Mouse (Mus musculus) lung, postnatal 0 days (tissue): ENCODE data around the gene Serping1. TPM values are rescaled to one million over a fixed set of nuclear protein-coding genes. Genes with fewer than 3 reads are reported as not detected.
A peak's percentile ranks its signal among the peaks of the same experiment; 100 is the strongest.
"Not testable (repeated sequence)": the region's sequence is repeated elsewhere in the genome, so short reads cannot be mapped to it uniquely, and the experiment has no call there.

Source experiments
- ATAC-seq: fragments of 200-750 bp; cut with Nextera tagmentation; 2 replicates; pipeline ENCODE4 v1.8.0; 2017; ENCODE audit warnings: moderate library complexity
- DNase-seq: peaks from one replicate; pipeline ENCODE4 v3.0.0-alpha.2; 2016; ENCODE audit warnings: low spot score
- H3K27ac ChIP-seq: fragments of 300-500 bp; sonication (generic); 2 replicates; pipeline ENCODE4 v1.5.1; 2014; ENCODE audit warnings: antibody characterized with exemption, mild to moderate bottlenecking, low read length, mixed read lengths
- H3K27me3 ChIP-seq: fragments of 300-500 bp; sonication (generic); replicated peaks from 2 replicates; pipeline ENCODE4 v1.6.1; 2014; ENCODE audit warnings: low read length, mixed read lengths; ENCODE audit not compliant: insufficient read depth
- H3K36me3 ChIP-seq: fragments of 300-500 bp; sonication (generic); 2 replicates; pipeline ENCODE4 v1.6.1; 2014; ENCODE audit warnings: low read length, mixed read lengths; ENCODE audit not compliant: insufficient read depth
- H3K4me1 ChIP-seq: fragments of 300-500 bp; sonication (generic); 2 replicates; pipeline ENCODE4 v1.6.1; 2014; ENCODE audit warnings: antibody characterized with exemption, low read depth, low read length, mixed read lengths; ENCODE audit not compliant: insufficient read depth
- H3K4me2 ChIP-seq: fragments of 300-500 bp; sonication (generic); replicated peaks from 2 replicates; pipeline ENCODE4 v1.6.1; 2014; ENCODE audit warnings: low read depth, mild to moderate bottlenecking, low read length, moderate library complexity, mixed read lengths
- H3K4me3 ChIP-seq: fragments of 300-500 bp; sonication (generic); 2 replicates; pipeline ENCODE4 v1.5.1; 2014; ENCODE audit warnings: low read depth, low read length
- H3K9ac ChIP-seq: fragments of 300-500 bp; sonication (generic); replicated peaks from 2 replicates; pipeline ENCODE4 v1.6.1; 2014; ENCODE audit warnings: low read depth, mild to moderate bottlenecking
- H3K9me3 ChIP-seq: fragments of 300-500 bp; sonication (generic); 2 replicates; pipeline ENCODE4 v1.6.1; 2016; ENCODE audit warnings: low read length, mixed read lengths
- CTCF ChIP-seq: IDR thresholded peaks from 2 replicates; pipeline ENCODE4 v1.5.1; 2016; ENCODE audit warnings: antibody characterized with exemption, mild to moderate bottlenecking
- EP300 ChIP-seq: IDR thresholded peaks from 2 replicates; pipeline ENCODE4 v1.6.1; 2016; ENCODE audit warnings: antibody characterized with exemption, mild to moderate bottlenecking, control low read depth
- WGBS: fragments of 180-500 bp; shearing (Covaris S2); extraction: QIAGEN DNeasy Blood & Tissue Kit; methylation state at CpG from one replicate; pipeline ENCODE4 v1.1.7; 2014; 5-methylcytosine and 5-hydroxymethylcytosine counted together
- polyA plus RNA-seq: library from polyadenylated mRNA; unstranded; fragments of >200 nt; fragmentation: Nextera tagmentation; extraction: Ambion mirVana; gene quantifications from 2 replicates; pipeline ENCODE4 v1.2.1, GENCODE M21; 2015

The Serping1 gene
- polyA plus RNA-seq, 1 experiment from 2014 or later: 283 TPM

GRCm38 (mm10) chr2:84734919-84735318, 40.3 kb downstream of the Serping1 start:
- TF ChIP-seq CTCF (no peak), EP300 (no peak)
- ATAC-seq: no peak
- H3K4me1 ChIP-seq: peaks cover 10% of the 10 kb centered on the region; the same call in 1 of the 2 replicates

GRCm38 (mm10) chr2:84734351-84734864, 40.8 kb downstream of the Serping1 start:
- ATAC-seq: no peak
- Histone ChIP-seq H3K4me3 (peak overlapping the region; percentile 19), H3K4me1 (peaks cover 10% of the 10 kb centered on the region; the same call in 1 of the 2 replicates), H3K27me3 (0 out of 2 replicates have a peak, but pooled peaks cover 11% of the 10 kb centered on the region), H3K27ac (no peak overlapping the region), H3K9me3 (no peaks in the 10 kb centered on the region), H3K36me3 (no peaks in the 10 kb centered on the region), H3K9ac (no peak overlapping the region), H3K4me2 (peak overlapping the region; percentile 40)
- no peak for DNase-seq
- TF ChIP-seq EP300: no peak
- WGBS: 0% methylated on average over 11 of the region's 11 CpGs

More at GRCm38 (mm10) chr2:84734919-84735318, 40.3 kb downstream of the Serping1 start:
- 0% methylated on average over 2 of the region's 2 CpGs for WGBS
- no peaks in the 10 kb centered on the region for H3K9me3 ChIP-seq
- H3K36me3 ChIP-seq: no peaks in the 10 kb centered on the region
- DNase-seq: no peak
- H3K4me3 ChIP-seq: peak overlapping the region; percentile 19; the same call in 1 of the 2 replicates
- H3K4me2 ChIP-seq: peak overlapping the region; percentile 8; the same call in 1 of the 2 replicates
- H3K27ac ChIP-seq: no peak overlapping the region
- H3K27me3 ChIP-seq: 0 out of 2 replicates have a peak, but pooled peaks cover 11% of the 10 kb centered on the region
- H3K9ac ChIP-seq: no peak overlapping the region

DNA sequence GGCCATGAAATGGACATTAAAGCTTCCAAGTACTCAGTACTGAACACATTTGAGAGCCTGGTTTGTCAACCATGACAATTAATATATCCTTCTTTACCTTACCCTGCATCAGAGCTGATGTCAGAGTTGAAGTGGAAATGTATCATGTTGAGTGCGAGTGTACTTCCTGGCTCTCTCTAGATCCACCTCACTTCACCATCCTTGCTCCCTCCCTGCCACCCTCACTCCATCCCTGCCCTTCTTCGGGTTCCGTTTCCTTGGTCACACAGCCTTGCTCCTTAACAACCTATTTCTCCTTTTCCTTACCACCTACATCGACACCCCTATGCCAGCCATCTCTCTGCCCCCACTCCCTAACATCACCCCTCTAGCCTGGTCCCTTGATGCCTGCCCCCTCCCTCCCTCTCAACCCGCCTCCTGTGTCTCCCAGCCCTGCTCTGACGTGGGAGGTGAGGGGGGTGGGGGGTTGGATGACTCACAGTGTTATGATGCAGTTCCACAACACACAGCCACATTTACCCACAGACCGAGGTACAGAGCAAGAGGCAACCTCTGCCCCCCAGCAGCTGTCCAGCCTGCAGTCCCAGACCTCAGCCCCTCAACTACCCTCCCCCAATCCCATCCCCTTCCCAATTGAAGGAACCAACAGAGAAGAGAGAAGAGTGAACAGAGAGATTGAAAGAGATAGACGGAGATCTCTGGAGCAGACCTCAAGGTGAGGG, 41.5 kb downstream of the Serping1 start, which contains the start of gene Ypel4:
TSS of gene Ypel4 (plus strand) at position 480 of the 722 bp plus-strand sequence.
- peak; percentile 67 for ATAC-seq
- TF ChIP-seq EP300: no peak
- TF ChIP-seq CTCF: no peak
- H3K4me2 ChIP-seq: peak within 1 kb of the TSS; percentile 40
- peak; percentile 62 for DNase-seq
- no peak within 1 kb of the TSS for H3K27ac ChIP-seq
- peak within 1 kb of the TSS; percentile 19 for H3K4me3 ChIP-seq
- no peaks in the 10 kb centered on the region for H3K9me3 ChIP-seq
- 0 out of 2 replicates have a peak, but pooled peaks cover 11% of the 10 kb centered on the region for H3K27me3 ChIP-seq
- peaks cover 10% of the 10 kb centered on the region; the same call in 1 of the 2 replicates for H3K4me1 ChIP-seq
- H3K36me3 ChIP-seq: no peaks in the 10 kb centered on the region
- WGBS: 4% methylated on average over 7 of the region's 8 CpGs
- H3K9ac ChIP-seq: no peak within 1 kb of the TSS

DNA sequence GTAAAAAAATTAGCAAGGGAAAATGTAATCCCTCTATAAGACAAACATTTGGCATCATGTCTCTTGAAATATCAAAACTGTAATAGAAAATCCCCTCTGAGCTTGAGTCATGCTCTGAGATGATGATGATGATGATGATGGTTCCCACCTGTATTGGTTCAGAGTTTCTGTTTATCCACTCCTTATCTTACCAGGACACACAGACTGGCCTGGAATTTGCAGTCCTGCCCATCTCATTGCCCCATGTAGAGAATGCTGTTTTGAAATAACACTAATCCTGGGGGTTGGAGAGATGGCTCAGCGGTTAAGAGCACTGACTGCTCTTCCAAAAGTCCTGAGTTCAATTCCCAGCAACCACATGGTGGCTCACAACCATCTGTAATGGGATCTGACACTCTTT, 42.9 kb downstream of the Serping1 start:
- WGBS: 78% methylated on average over 1 of the region's 1 CpGs
- TF ChIP-seq EP300 (no peak), CTCF (no peak)
- DNase-seq: no peak
- Histone ChIP-seq H3K4me2 (no peak overlapping the region), H3K27ac (no peak overlapping the region), H3K9ac (no peak overlapping the region), H3K36me3 (no peaks in the 10 kb centered on the region), H3K4me1 (peaks cover 6% of the 10 kb centered on the region; the same call in 1 of the 2 replicates), H3K4me3 (no peak overlapping the region), H3K27me3 (0 out of 2 replicates have a peak, but pooled peaks cover 11% of the 10 kb centered on the region), H3K9me3 (no peaks in the 10 kb centered on the region)
- no peak for ATAC-seq

GRCm38 (mm10) chr2:84731206-84731605, 44.0 kb downstream of the Serping1 start:
- Histone ChIP-seq H3K4me2 (no peak overlapping the region), H3K36me3 (no peaks in the 10 kb centered on the region), H3K9ac (no peak overlapping the region), H3K4me3 (no peak overlapping the region), H3K27ac (no peak overlapping the region), H3K27me3 (0 out of 2 replicates have a peak, but pooled peaks cover 11% of the 10 kb centered on the region), H3K4me1 (peaks cover 9% of the 10 kb centered on the region; the same call in 1 of the 2 replicates), H3K9me3 (no peaks in the 10 kb centered on the region)
- no peak for ATAC-seq
- no peak for DNase-seq
- TF ChIP-seq CTCF: no peak
- TF ChIP-seq EP300: no peak
- WGBS: 63% methylated on average over 3 of the region's 3 CpGs

DNA sequence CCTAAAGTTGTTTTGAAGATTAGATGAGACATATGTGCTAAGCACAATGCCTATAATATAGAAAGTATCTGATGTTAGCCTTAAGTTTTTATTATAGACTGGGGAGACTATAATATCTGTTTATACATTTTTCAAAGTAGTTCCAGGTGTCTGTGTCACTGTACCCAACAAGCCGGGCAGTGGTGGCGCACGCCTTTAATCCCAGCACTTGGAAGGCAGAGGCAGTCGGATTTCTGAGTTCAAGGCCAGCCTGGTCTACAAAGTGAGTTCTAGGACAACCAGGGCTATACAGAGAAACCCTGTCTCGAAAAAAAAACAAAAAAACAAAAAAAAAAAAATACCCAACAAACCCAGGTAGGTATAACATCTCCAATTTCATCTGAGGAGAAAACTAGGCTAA, 47.1 kb downstream of the Serping1 start:
- WGBS: 79% methylated on average over 5 of the region's 5 CpGs
- DNase-seq, H3K9ac ChIP-seq, H3K4me1 ChIP-seq, H3K27ac ChIP-seq, H3K27me3 ChIP-seq, H3K4me2 ChIP-seq, H3K9me3 ChIP-seq, H3K4me3 ChIP-seq, ATAC-seq: not testable (repeated sequence)
- peaks cover 10% of the 10 kb centered on the region; the same call in 1 of the 2 replicates for H3K36me3 ChIP-seq
